ENCODE assay signal across 26 mouse cellular contexts in the genomic region with DNA sequence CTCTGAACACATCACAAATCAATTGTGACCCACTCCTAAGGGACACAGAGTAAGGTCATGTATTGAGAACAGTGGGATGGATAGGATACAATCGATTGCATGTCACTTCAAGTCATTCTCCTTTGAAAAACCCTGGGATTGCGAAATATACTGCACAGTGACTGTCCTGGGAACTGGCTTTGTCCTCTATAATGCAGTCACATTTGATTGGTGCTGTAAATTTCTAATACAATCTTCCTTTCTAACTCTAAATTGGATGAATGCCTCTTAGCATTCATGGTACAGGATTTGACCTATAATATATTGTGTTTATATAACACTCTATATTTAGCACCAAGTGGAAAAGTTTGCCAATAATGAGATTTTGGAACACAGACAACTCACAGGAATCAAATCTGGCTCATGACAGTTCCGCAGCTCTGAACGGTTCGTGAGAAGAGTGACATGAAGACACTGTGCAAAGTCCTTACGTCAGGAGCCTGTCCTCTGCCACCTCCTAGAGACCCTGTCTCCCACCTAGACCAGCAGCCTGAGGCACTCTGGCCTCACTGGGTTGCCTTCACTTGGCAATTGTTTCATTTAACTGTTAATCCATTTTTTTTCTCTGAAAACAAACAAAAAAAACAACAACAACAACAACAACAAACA.
DNase-seq lines count a peak whose midpoint lies in the region; ATAC-seq and TF ChIP-seq lines count a peak whose summit lies in the region.
"Had no signal": no experiment of that assay in that cellular context is flagged by ENCODE, and none has a peak within 500 bp of the region (broad histone marks: within the 10 kb centered on the region; RNA-seq: fewer than 3 reads in every experiment).

No protein-coding gene starts in this region.

- peak; percentile 22 for DNase-seq in forebrain, embryonic 14.5 days (ENCODE audit: low spot score)
- no peak for DNase-seq in forebrain, embryonic 10.5 days (ENCODE audit: extremely low spot score, low spot score)
- DNase-seq in lung, embryonic 14.5 days, result peak; percentile 76
- DNase-seq in lung, postnatal 10 days, result no peak
- DNase-seq in lung, postnatal 0 days (ENCODE audit: low spot score), result peak; percentile 22
- DNase-seq in lung, postnatal 36 days, result no peak
- no peak for DNase-seq in left cerebral cortex, adult 9 months (ENCODE audit: low spot score in 2 of 2)
- DNase-seq: adrenal gland, postnatal 10 days; adrenal gland, postnatal 36 days; cerebellum, adult 11 months; cerebellum, adult 2 months; cerebellum, adult 9-11 months; cerebellum, postnatal 25 days; gastrocnemius, postnatal 25 days; heart, adult 2 months; heart, postnatal 14 days; heart, postnatal 4 days had no signal

- no peaks in the 10 kb centered on the region for H3K9me3 ChIP-seq in forebrain, embryonic 14.5 days (replicated peaks; ENCODE audit: control insufficient read depth, low read length)
- H3K9me3 ChIP-seq in forebrain, embryonic 10.5 days, result no peaks in the 10 kb centered on the region
- no peaks in the 10 kb centered on the region for H3K9me3 ChIP-seq in lung, embryonic 14.5 days (ENCODE audit: low read depth, low read length)
- no peaks in the 10 kb centered on the region for H3K9me3 ChIP-seq in lung, postnatal 0 days (ENCODE audit: low read length)
- no peaks in the 10 kb centered on the region for H3K9me3 ChIP-seq in forebrain, embryonic 16.5 days (ENCODE audit: control insufficient read depth, low read length)
- H3K9me3 ChIP-seq: embryonic facial prominence, embryonic 12.5 days; embryonic facial prominence, embryonic 15.5 days; forebrain, embryonic 13.5 days; heart, embryonic 10.5 days; heart, embryonic 13.5 days had no signal

- no peaks in the 10 kb centered on the region for H3K36me3 ChIP-seq in forebrain, embryonic 14.5 days (ENCODE audit: control insufficient read depth, insufficient read depth, low read length)
- no peaks in the 10 kb centered on the region for H3K36me3 ChIP-seq in forebrain, embryonic 10.5 days (replicated peaks)
- no peaks in the 10 kb centered on the region for H3K36me3 ChIP-seq in lung, embryonic 14.5 days (ENCODE audit: insufficient read depth)
- no peaks in the 10 kb centered on the region for H3K36me3 ChIP-seq in lung, postnatal 0 days (ENCODE audit: insufficient read depth, low read length)
- H3K36me3 ChIP-seq in forebrain, embryonic 16.5 days (ENCODE audit: control insufficient read depth, insufficient read depth), result no peaks in the 10 kb centered on the region
- H3K36me3 ChIP-seq: embryonic facial prominence, embryonic 12.5 days; embryonic facial prominence, embryonic 15.5 days; heart, embryonic 10.5 days; heart, embryonic 13.5 days had no signal

- TF ChIP-seq EP300 in lung, postnatal 0 days (IDR thresholded peaks at IDR 0.05), result no peak

- no peak for ATAC-seq in forebrain, embryonic 14.5 days
- ATAC-seq in lung, embryonic 14.5 days (ENCODE audit: insufficient read depth), result peak; percentile 88
- ATAC-seq in lung, postnatal 0 days, result no peak
- no peak for ATAC-seq in forebrain, embryonic 16.5 days
- ATAC-seq: forebrain, embryonic 13.5 days; hindbrain, postnatal 0 days; Patski had no signal

- no peak for TF ChIP-seq CTCF in lung, embryonic 14.5 days (IDR thresholded peaks at IDR 0.05; ENCODE audit: low read depth)
- no peak for TF ChIP-seq CTCF in lung, postnatal 0 days (IDR thresholded peaks at IDR 0.05)

- H3K4me1 ChIP-seq in forebrain, embryonic 14.5 days (ENCODE audit: control insufficient read depth, insufficient read depth, low read length), result no peaks in the 10 kb centered on the region
- no peaks in the 10 kb centered on the region for H3K4me1 ChIP-seq in forebrain, embryonic 10.5 days
- no peaks in the 10 kb centered on the region for H3K4me1 ChIP-seq in lung, embryonic 14.5 days (ENCODE audit: insufficient read depth)
- no peaks in the 10 kb centered on the region for H3K4me1 ChIP-seq in lung, postnatal 0 days (ENCODE audit: insufficient read depth, low read depth, low read length)
- no peaks in the 10 kb centered on the region for H3K4me1 ChIP-seq in forebrain, embryonic 16.5 days (replicated peaks; ENCODE audit: control insufficient read depth, insufficient read depth, low read length)
- H3K4me1 ChIP-seq: embryonic facial prominence, embryonic 12.5 days; forebrain, embryonic 13.5 days; heart, embryonic 10.5 days; heart, embryonic 13.5 days had no signal

- H3K4me3 ChIP-seq in forebrain, embryonic 14.5 days (ENCODE audit: low read depth, low read length), result no peak overlapping the region
- H3K4me3 ChIP-seq in forebrain, embryonic 10.5 days, result no peak overlapping the region
- no peak overlapping the region for H3K4me3 ChIP-seq in lung, embryonic 14.5 days (ENCODE audit: low read depth, low read length)
- H3K4me3 ChIP-seq in lung, postnatal 0 days (ENCODE audit: low read depth, low read length), result no peak overlapping the region
- no peak overlapping the region for H3K4me3 ChIP-seq in forebrain, embryonic 16.5 days (replicated peaks; ENCODE audit: low read length)
- H3K4me3 ChIP-seq: embryonic facial prominence, embryonic 12.5 days; embryonic facial prominence, embryonic 15.5 days; forebrain, embryonic 13.5 days; heart, adult 2 months; heart, embryonic 10.5 days; heart, embryonic 13.5 days had no signal

- no peaks in the 10 kb centered on the region for H3K27me3 ChIP-seq in forebrain, embryonic 14.5 days (replicated peaks; ENCODE audit: control insufficient read depth, insufficient read depth, low read length)
- no peaks in the 10 kb centered on the region for H3K27me3 ChIP-seq in forebrain, embryonic 10.5 days (ENCODE audit: poor library complexity, severe bottlenecking)
- H3K27me3 ChIP-seq in lung, embryonic 14.5 days (ENCODE audit: insufficient read depth, low read length), result no peaks in the 10 kb centered on the region
- no peaks in the 10 kb centered on the region for H3K27me3 ChIP-seq in lung, postnatal 0 days (replicated peaks; ENCODE audit: insufficient read depth, low read length)
- no peaks in the 10 kb centered on the region for H3K27me3 ChIP-seq in forebrain, embryonic 16.5 days (replicated peaks; ENCODE audit: control insufficient read depth, insufficient read depth, low read length)
- H3K27me3 ChIP-seq: embryonic facial prominence, embryonic 12.5 days; embryonic facial prominence, embryonic 15.5 days; heart, embryonic 13.5 days had no signal

- H3K4me2 ChIP-seq in forebrain, embryonic 14.5 days (ENCODE audit: low read length), result no peak overlapping the region
- H3K4me2 ChIP-seq in lung, embryonic 14.5 days, result no peak overlapping the region
- H3K4me2 ChIP-seq in lung, postnatal 0 days (replicated peaks; ENCODE audit: low read depth, low read length), result no peak overlapping the region
- H3K4me2 ChIP-seq in forebrain, embryonic 16.5 days (ENCODE audit: low read length), result no peak overlapping the region
- H3K4me2 ChIP-seq: embryonic facial prominence, embryonic 12.5 days; embryonic facial prominence, embryonic 15.5 days; forebrain, embryonic 13.5 days; heart, embryonic 13.5 days; hindbrain, embryonic 14.5 days had no signal

- 86% methylated on average over 6 of the region's 6 CpGs for WGBS in forebrain, embryonic 14.5 days
- 89% methylated on average over 6 of the region's 6 CpGs for WGBS in forebrain, embryonic 10.5 days
- WGBS in lung, embryonic 14.5 days, result 45% methylated on average over 6 of the region's 6 CpGs
- 50% methylated on average over 6 of the region's 6 CpGs for WGBS in lung, postnatal 0 days
- 77% methylated on average over 6 of the region's 6 CpGs for WGBS in forebrain, embryonic 16.5 days

- H3K27ac ChIP-seq in forebrain, embryonic 14.5 days (ENCODE audit: low read depth, low read length), result no peak overlapping the region
- H3K27ac ChIP-seq in forebrain, embryonic 10.5 days, result no peak overlapping the region
- H3K27ac ChIP-seq in lung, embryonic 14.5 days (ENCODE audit: low read depth), result no peak overlapping the region
- H3K27ac ChIP-seq in lung, postnatal 0 days (ENCODE audit: low read length), result no peak overlapping the region
- H3K27ac ChIP-seq in forebrain, embryonic 16.5 days (ENCODE audit: low read length), result no peak overlapping the region
- H3K27ac ChIP-seq: embryonic facial prominence, embryonic 12.5 days; embryonic facial prominence, embryonic 15.5 days; forebrain, embryonic 13.5 days; heart, adult 2 months; heart, embryonic 10.5 days; heart, embryonic 13.5 days; hindbrain, embryonic 14.5 days; hindbrain, postnatal 0 days had no signal

- no peak overlapping the region for H3K9ac ChIP-seq in forebrain, embryonic 14.5 days (ENCODE audit: low read length)
- no peak overlapping the region for H3K9ac ChIP-seq in lung, embryonic 14.5 days
- no peak overlapping the region for H3K9ac ChIP-seq in lung, postnatal 0 days (replicated peaks; ENCODE audit: low read depth)
- H3K9ac ChIP-seq in forebrain, embryonic 16.5 days (replicated peaks; ENCODE audit: low read depth, low read length), result no peak overlapping the region
- H3K9ac ChIP-seq: embryonic facial prominence, embryonic 12.5 days; embryonic facial prominence, embryonic 15.5 days; forebrain, embryonic 13.5 days; heart, embryonic 13.5 days; hindbrain, embryonic 14.5 days had no signal

Comparison
In these comparisons a context has a peak if more than half of its experiments do, and no peak if none do; other contexts are left out.
1. DNase-seq: peak in forebrain, embryonic 14.5 days (single experiment), lung, embryonic 14.5 days (single experiment) and lung, postnatal 0 days (single experiment); none in forebrain, embryonic 10.5 days (single experiment), lung, postnatal 10 days (single experiment), lung, postnatal 36 days (single experiment) and left cerebral cortex, adult 9 months (0 of 2).